Mouse (Mus musculus): ENCODE measurements around the gene Phf12. TPM values are rescaled to one million over a fixed set of nuclear protein-coding genes. Genes with fewer than 3 reads are reported as not detected.
"Not testable (repeated sequence)": the region's sequence is repeated elsewhere in the genome, so short reads cannot be mapped to it uniquely, and the experiment has no call there.

The Phf12 gene
- polyA plus RNA-seq, 1 experiment from 2014 or later, result 14.1 TPM

- no peaks in the 10 kb centered on the region for H3K27me3 ChIP-seq
- H3K4me3 ChIP-seq, result peak within 1 kb of the TSS; percentile 85
- ATAC-seq (ENCODE audit: insufficient number of reproducible peaks, low FRiP score, low TSS enrichment, low read depth), result peak; percentile 79
- peaks cover 39% of the 10 kb centered on the region for H3K4me1 ChIP-seq
- WGBS, result 1% methylated on average over 51 of the region's 55 CpGs
- H3K27ac ChIP-seq, result peak within 1 kb of the TSS; percentile 93
- H3K9me3 ChIP-seq, result no peaks in the 10 kb centered on the region
- H3K9ac ChIP-seq, result peak within 1 kb of the TSS; percentile 77
- H3K36me3 ChIP-seq, result peaks cover 12% of the 10 kb centered on the region; the same call in 1 of the 2 replicates
- H3K4me2 ChIP-seq, result peak within 1 kb of the TSS; percentile 82
Measured at GRCm38 (mm10) chr11:78037831-78038752, 55.5 kb downstream of the Phf12 start, which contains the start of gene Flot2. Gene Flot2 (plus strand): TSS chr11:78037931.

GRCm38 (mm10) chr11:78040878-78041277, 58.3 kb downstream of the Phf12 start:
- 64% methylated on average over 2 of the region's 2 CpGs for WGBS
- H3K27ac ChIP-seq, result no peak overlapping the region
- no peaks in the 10 kb centered on the region for H3K9me3 ChIP-seq
- H3K4me2 ChIP-seq, result no peak overlapping the region
- peaks cover 39% of the 10 kb centered on the region for H3K4me1 ChIP-seq
- H3K4me3 ChIP-seq, result no peak overlapping the region
- no peak for ATAC-seq (ENCODE audit: insufficient number of reproducible peaks, low FRiP score, low TSS enrichment, low read depth)
- no peaks in the 10 kb centered on the region for H3K27me3 ChIP-seq
- peaks cover 8% of the 10 kb centered on the region; the same call in 1 of the 2 replicates for H3K36me3 ChIP-seq
- no peak overlapping the region for H3K9ac ChIP-seq

- not testable (repeated sequence) for H3K9me3 ChIP-seq; H3K27me3 ChIP-seq; H3K36me3 ChIP-seq; H3K9ac ChIP-seq; H3K4me3 ChIP-seq; H3K4me2 ChIP-seq; ATAC-seq (ENCODE audit: insufficient number of reproducible peaks, low FRiP score, low TSS enrichment, low read depth); H3K27ac ChIP-seq
- H3K4me1 ChIP-seq, result peaks cover 30% of the 10 kb centered on the region
- 92% methylated on average over 4 of the region's 4 CpGs for WGBS
Measured at GRCm38 (mm10) chr11:78042290-78042870, 59.8 kb downstream of the Phf12 start.

- Histone ChIP-seq H3K36me3 (peaks cover 19% of the 10 kb centered on the region), H3K4me3 (no peak overlapping the region), H3K9ac (no peak overlapping the region), H3K4me2 (no peak overlapping the region), H3K4me1 (peaks cover 8% of the 10 kb centered on the region), H3K27me3 (no peaks in the 10 kb centered on the region), H3K27ac (no peak overlapping the region), H3K9me3 (no peaks in the 10 kb centered on the region)
- no peak for ATAC-seq (ENCODE audit: insufficient number of reproducible peaks, low FRiP score, low TSS enrichment, low read depth)
- WGBS, result 57% methylated on average over 5 of the region's 5 CpGs
Measured at GRCm38 (mm10) chr11:78044758-78045251, 62.3 kb downstream of the Phf12 start.

GRCm38 (mm10) chr11:78048637-78049036, 66.1 kb downstream of the Phf12 start:
- WGBS, result 84% methylated on average over 2 of the region's 4 CpGs
- not testable (repeated sequence) for H3K27ac ChIP-seq; H3K4me2 ChIP-seq; ATAC-seq (ENCODE audit: insufficient number of reproducible peaks, low FRiP score, low TSS enrichment, low read depth); H3K9me3 ChIP-seq; H3K4me3 ChIP-seq; H3K27me3 ChIP-seq; H3K4me1 ChIP-seq; H3K9ac ChIP-seq
- H3K36me3 ChIP-seq, result peaks cover 41% of the 10 kb centered on the region

- no peak overlapping the region for H3K27ac ChIP-seq
- H3K4me1 ChIP-seq, result no peaks in the 10 kb centered on the region
- H3K27me3 ChIP-seq, result no peaks in the 10 kb centered on the region
- H3K4me2 ChIP-seq, result no peak overlapping the region
- H3K9ac ChIP-seq, result no peak overlapping the region
- WGBS, result 93% methylated on average over 8 of the region's 8 CpGs
- no peak for ATAC-seq (ENCODE audit: insufficient number of reproducible peaks, low FRiP score, low TSS enrichment, low read depth)
- no peaks in the 10 kb centered on the region for H3K9me3 ChIP-seq
- no peak overlapping the region for H3K4me3 ChIP-seq
- peaks cover 77% of the 10 kb centered on the region for H3K36me3 ChIP-seq
Measured at GRCm38 (mm10) chr11:78053078-78053477, 70.5 kb downstream of the Phf12 start.

- no peak overlapping the region for H3K4me2 ChIP-seq
- H3K27me3 ChIP-seq, result no peaks in the 10 kb centered on the region
- H3K27ac ChIP-seq, result no peak overlapping the region
- H3K9ac ChIP-seq, result no peak overlapping the region
- H3K9me3 ChIP-seq, result no peaks in the 10 kb centered on the region
- H3K4me3 ChIP-seq, result no peak overlapping the region
- no peak for ATAC-seq (ENCODE audit: insufficient number of reproducible peaks, low FRiP score, low TSS enrichment, low read depth)
- WGBS, result 86% methylated on average over 8 of the region's 8 CpGs
- H3K36me3 ChIP-seq, result peaks cover 66% of the 10 kb centered on the region
- 0 out of 2 replicates have a peak, but pooled peaks cover 6% of the 10 kb centered on the region for H3K4me1 ChIP-seq
Measured at GRCm38 (mm10) chr11:78056946-78057345, 74.4 kb downstream of the Phf12 start.

- no peaks in the 10 kb centered on the region for H3K27me3 ChIP-seq
- ATAC-seq (ENCODE audit: insufficient number of reproducible peaks, low FRiP score, low TSS enrichment, low read depth), result 0 out of 2 replicates have a peak, but pooled peaks have one; percentile 53
- H3K9ac ChIP-seq, result no peak overlapping the region
- no peak overlapping the region for H3K4me3 ChIP-seq
- 51% methylated on average over 9 of the region's 9 CpGs for WGBS
- H3K4me1 ChIP-seq, result 0 out of 2 replicates have a peak, but pooled peaks cover 6% of the 10 kb centered on the region
- no peaks in the 10 kb centered on the region for H3K9me3 ChIP-seq
- H3K4me2 ChIP-seq, result no peak overlapping the region
- no peak overlapping the region for H3K27ac ChIP-seq
- peaks cover 44% of the 10 kb centered on the region for H3K36me3 ChIP-seq
Measured at GRCm38 (mm10) chr11:78059833-78060757, 77.5 kb downstream of the Phf12 start.

- 0 out of 2 replicates have a peak, but pooled peaks cover 6% of the 10 kb centered on the region for H3K4me1 ChIP-seq
- no peak overlapping the region for H3K4me2 ChIP-seq
- no peak overlapping the region for H3K9ac ChIP-seq
- peaks cover 24% of the 10 kb centered on the region for H3K36me3 ChIP-seq
- H3K4me3 ChIP-seq, result no peak overlapping the region
- ATAC-seq (ENCODE audit: insufficient number of reproducible peaks, low FRiP score, low TSS enrichment, low read depth), result no peak
- WGBS, result 68% methylated on average over 1 of the region's 1 CpGs
- H3K27me3 ChIP-seq, result no peaks in the 10 kb centered on the region
- no peak overlapping the region for H3K27ac ChIP-seq
- no peaks in the 10 kb centered on the region for H3K9me3 ChIP-seq
Measured at GRCm38 (mm10) chr11:78062563-78062962, 80.0 kb downstream of the Phf12 start.

GRCm38 (mm10) chr11:78065906-78066305, 83.4 kb downstream of the Phf12 start:
- Histone ChIP-seq H3K27me3 (no peaks in the 10 kb centered on the region), H3K4me2 (no peak overlapping the region), H3K27ac (no peak overlapping the region), H3K4me3 (no peak overlapping the region), H3K9ac (no peak overlapping the region), H3K4me1 (no peaks in the 10 kb centered on the region), H3K36me3 (peaks cover 3% of the 10 kb centered on the region; the same call in 1 of the 2 replicates), H3K9me3 (no peaks in the 10 kb centered on the region)
- ATAC-seq (ENCODE audit: insufficient number of reproducible peaks, low FRiP score, low TSS enrichment, low read depth), result no peak
- 54% methylated on average over 2 of the region's 2 CpGs for WGBS

- Histone ChIP-seq H3K9me3 (no peaks in the 10 kb centered on the region), H3K4me1 (no peaks in the 10 kb centered on the region), H3K4me3 (no peak overlapping the region), H3K9ac (no peak overlapping the region), H3K36me3 (peaks cover 2% of the 10 kb centered on the region; the same call in 1 of the 2 replicates), H3K4me2 (no peak overlapping the region), H3K27me3 (no peaks in the 10 kb centered on the region), H3K27ac (no peak overlapping the region)
- ATAC-seq (ENCODE audit: insufficient number of reproducible peaks, low FRiP score, low TSS enrichment, low read depth), result no peak
- WGBS, result 52% methylated on average over 2 of the region's 2 CpGs
Measured at GRCm38 (mm10) chr11:78066641-78067040, 84.1 kb downstream of the Phf12 start.
